ENCODE assay signal across 23 mouse cellular contexts in the genomic region with DNA sequence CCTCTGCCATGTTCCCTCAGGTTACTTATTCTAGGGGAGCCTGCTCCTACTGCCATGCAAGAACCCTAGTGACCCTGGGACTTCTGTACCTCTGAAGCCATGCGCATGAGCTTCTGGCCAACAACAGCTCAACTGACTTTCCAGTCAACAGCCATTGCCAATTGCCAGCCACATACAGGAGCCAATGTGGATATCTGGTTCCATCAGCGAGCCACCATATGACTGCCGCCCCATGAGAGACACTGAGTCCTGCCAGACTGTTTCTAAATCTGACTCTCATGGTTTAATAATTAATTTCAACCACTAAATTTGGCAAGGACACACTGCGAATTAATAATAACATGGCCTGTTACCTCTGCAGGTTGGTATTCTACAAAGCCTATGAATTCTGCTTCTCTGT.
A peak's percentile ranks its signal among the peaks of the same experiment; 100 is the strongest.
DNase-seq lines count a peak whose midpoint lies in the region; ATAC-seq and TF ChIP-seq lines count a peak whose summit lies in the region.
"Had no signal": no experiment of that assay in that cellular context is flagged by ENCODE, and none has a peak within 500 bp of the region (broad histone marks: within the 10 kb centered on the region; RNA-seq: fewer than 3 reads in every experiment).

No protein-coding gene starts in this region.

- H3ac ChIP-seq in myocyte (ENCODE audit: control insufficient read depth, insufficient read length): no peak overlapping the region

- TF ChIP-seq POLR2A in MEL (IDR thresholded peaks at IDR 0.05; ENCODE audit: control insufficient read depth in 1 of 2, insufficient read depth in 1 of 2, low read depth in 1 of 2, low read length in 2 of 2, poor library complexity in 1 of 2) (no peak), myocyte (IDR thresholded peaks at IDR 0.05; ENCODE audit: insufficient read length, low read depth) (no peak)

- H3K36me3 ChIP-seq in MEL (ENCODE audit: control insufficient read depth in 1 of 2, insufficient read depth in 2 of 2, low read length in 2 of 2) (peaks cover 0 to 16% of the 10 kb centered on the region in 2 experiments; a peak in 2 of 4 replicates), myocyte (ENCODE audit: control insufficient read depth, insufficient read depth) (no peaks in the 10 kb centered on the region)
- H3K36me3 ChIP-seq in neural tube, embryonic 15.5 days: no peaks in the 10 kb centered on the region
- H3K36me3 ChIP-seq: forebrain, embryonic 12.5 days; heart, embryonic 12.5 days; hindbrain, embryonic 13.5 days; kidney, embryonic 15.5 days; limb, embryonic 13.5 days; liver, embryonic 12.5 days; midbrain, embryonic 13.5 days had no signal

- DNase-seq in gastrocnemius, adult 18-20 months (ENCODE audit: low spot score): peak; percentile 75
- no peak for DNase-seq in gastrocnemius, postnatal 36 days
- DNase-seq in kidney, adult 9 months: peak; percentile 31
- no peak for DNase-seq in kidney, postnatal 10 days
- no peak for DNase-seq in MEL (ENCODE audit: low read depth, low spot score)
- DNase-seq: cerebellum, adult 11-12 months; cerebellum, postnatal 14 days; heart, adult 2 months; heart, postnatal 4 days; lung, adult 2 months; lung, postnatal 10 days; spleen, adult 18-20 months had no signal

- no peak overlapping the region for H3K4me3 ChIP-seq in MEL (ENCODE audit: control insufficient read depth in 1 of 2, insufficient read depth in 1 of 2, low read depth in 2 of 2, low read length in 2 of 2)
- H3K4me3 ChIP-seq in myocyte: no peak overlapping the region
- no peak overlapping the region for H3K4me3 ChIP-seq in neural tube, embryonic 15.5 days (replicated peaks)
- H3K4me3 ChIP-seq: forebrain, embryonic 12.5 days; heart, adult 2 months; heart, embryonic 12.5 days; hindbrain, embryonic 13.5 days; kidney, embryonic 15.5 days; limb, embryonic 13.5 days; liver, embryonic 12.5 days; midbrain, embryonic 13.5 days had no signal

- no peaks in the 10 kb centered on the region for H3K9me3 ChIP-seq in MEL (replicated peaks; ENCODE audit: insufficient read depth, low read length)
- no peaks in the 10 kb centered on the region for H3K9me3 ChIP-seq in neural tube, embryonic 15.5 days (replicated peaks)
- H3K9me3 ChIP-seq: forebrain, embryonic 12.5 days; heart, embryonic 12.5 days; hindbrain, embryonic 13.5 days; kidney, embryonic 15.5 days; limb, embryonic 13.5 days; liver, embryonic 12.5 days; midbrain, embryonic 13.5 days had no signal

- H3K4me1 ChIP-seq in MEL (ENCODE audit: control insufficient read depth in 1 of 2, insufficient read depth in 2 of 2, low read length in 2 of 2): peaks cover 5 to 14% of the 10 kb centered on the region in 2 experiments; a peak in 3 of 4 replicates
- no peaks in the 10 kb centered on the region for H3K4me1 ChIP-seq in neural tube, embryonic 15.5 days
- H3K4me1 ChIP-seq: forebrain, embryonic 12.5 days; hindbrain, embryonic 13.5 days; kidney, embryonic 15.5 days; limb, embryonic 13.5 days; liver, embryonic 12.5 days; midbrain, embryonic 13.5 days had no signal

- H3K9ac ChIP-seq in MEL (ENCODE audit: control insufficient read depth, low read depth, low read length, poor library complexity, severe bottlenecking): no peak overlapping the region
- no peak overlapping the region for H3K9ac ChIP-seq in neural tube, embryonic 15.5 days (replicated peaks)
- H3K9ac ChIP-seq: forebrain, embryonic 12.5 days; heart, embryonic 12.5 days; hindbrain, embryonic 13.5 days; kidney, embryonic 15.5 days; limb, embryonic 13.5 days; liver, embryonic 12.5 days; midbrain, embryonic 13.5 days had no signal

- no peak for TF ChIP-seq CTCF in MEL (IDR thresholded peaks at IDR 0.05 in 2 of 3, conservative IDR thresholded peaks at IDR 0.05 in 1 of 3; ENCODE audit: control insufficient read depth in 1 of 3, insufficient read depth in 1 of 3, low read depth in 2 of 3, low read length in 3 of 3, poor library complexity in 1 of 3, severe bottlenecking in 1 of 3)

- WGBS in neural tube, embryonic 15.5 days: 92% methylated on average over 4 of the region's 4 CpGs

- H3K79me2 ChIP-seq in MEL (ENCODE audit: control insufficient read depth, insufficient read depth, low read length, poor library complexity) (no peaks in the 10 kb centered on the region), myocyte (ENCODE audit: control insufficient read depth, insufficient read depth) (no peaks in the 10 kb centered on the region)

- H3K27ac ChIP-seq in MEL (ENCODE audit: control insufficient read depth, low read depth, low read length): peak overlapping the region; percentile 78
- H3K27ac ChIP-seq in neural tube, embryonic 15.5 days (replicated peaks): no peak overlapping the region
- H3K27ac ChIP-seq: forebrain, embryonic 12.5 days; heart, adult 2 months; hindbrain, embryonic 13.5 days; kidney, embryonic 15.5 days; limb, embryonic 13.5 days; liver, embryonic 12.5 days; macrophage; midbrain, embryonic 13.5 days had no signal

- intact Hi-C loops in gastrocnemius, postnatal 36 days (cut with DNase I): no loop called here

- TF ChIP-seq RAD21 in MEL (IDR thresholded peaks at IDR 0.05; ENCODE audit: low read depth, low read length): no peak

- ATAC-seq in neural tube, embryonic 15.5 days (ENCODE audit: low FRiP score): no peak
- ATAC-seq: intestine, embryonic 16.5 days; liver, embryonic 12.5 days; midbrain, embryonic 13.5 days had no signal

- H3K4me2 ChIP-seq in myocyte (ENCODE audit: low read depth): peak overlapping the region; percentile 12
- H3K4me2 ChIP-seq in neural tube, embryonic 15.5 days: no peak overlapping the region
- H3K4me2 ChIP-seq: forebrain, embryonic 12.5 days; hindbrain, embryonic 13.5 days; liver, embryonic 12.5 days; midbrain, embryonic 13.5 days had no signal

- no peak for TF ChIP-seq EP300 in MEL (IDR thresholded peaks at IDR 0.05; ENCODE audit: low read depth in 1 of 2, low read length in 2 of 2)

- H3K27me3 ChIP-seq in MEL (ENCODE audit: control insufficient read depth in 1 of 2, insufficient read depth in 2 of 2, low read length in 2 of 2): no peaks in the 10 kb centered on the region
- no peaks in the 10 kb centered on the region for H3K27me3 ChIP-seq in myocyte (ENCODE audit: control insufficient read depth, insufficient read depth, insufficient read length)
- no peaks in the 10 kb centered on the region for H3K27me3 ChIP-seq in neural tube, embryonic 15.5 days (replicated peaks)
- H3K27me3 ChIP-seq: forebrain, embryonic 12.5 days; heart, embryonic 12.5 days; hindbrain, embryonic 13.5 days; kidney, embryonic 15.5 days; limb, embryonic 13.5 days; liver, embryonic 12.5 days; midbrain, embryonic 13.5 days had no signal

TF ChIP-seq in MEL, 35 proteins besides CTCF, POLR2A, EP300 and RAD21 (continues in another document):
- no peak for TF ChIP-seq GABPA (IDR thresholded peaks at IDR 0.05; ENCODE audit: low read depth, low read length)
- TF ChIP-seq RCOR1 (IDR thresholded peaks at IDR 0.05; ENCODE audit: low read depth, low read length): no peak
- TF ChIP-seq ZKSCAN1 (IDR thresholded peaks at IDR 0.05; ENCODE audit: low read depth, low read length): no peak
- no peak for TF ChIP-seq NRF1 (IDR thresholded peaks at IDR 0.05; ENCODE audit: insufficient read depth, low read depth, low read length, poor library complexity, severe bottlenecking)
- no peak for TF ChIP-seq HCFC1 (IDR thresholded peaks at IDR 0.05; ENCODE audit: low read depth, low read length)
- no peak for TF ChIP-seq MAFK (IDR thresholded peaks at IDR 0.05; ENCODE audit: borderline replicate concordance, low read depth, low read length)
- TF ChIP-seq USF1 (IDR thresholded peaks at IDR 0.05; ENCODE audit: low read depth, low read length): no peak
- TF ChIP-seq SMC3 (IDR thresholded peaks at IDR 0.05; ENCODE audit: low read depth, low read length): no peak
- TF ChIP-seq E2F4 (IDR thresholded peaks at IDR 0.05; ENCODE audit: borderline replicate concordance, low read depth, low read length): no peak
- no peak for TF ChIP-seq MAX (IDR thresholded peaks at IDR 0.05; ENCODE audit: low read length)
- no peak for TF ChIP-seq MAZ (IDR thresholded peaks at IDR 0.05; ENCODE audit: low read depth, low read length)
- no peak for TF ChIP-seq TBP (IDR thresholded peaks at IDR 0.05; ENCODE audit: low read depth, low read length)
- no peak for TF ChIP-seq CHD1 (IDR thresholded peaks at IDR 0.05; ENCODE audit: low read depth, low read length)
- TF ChIP-seq GATA1 (IDR thresholded peaks at IDR 0.05; ENCODE audit: low read depth, low read length): no peak
- TF ChIP-seq POLR2AphosphoS2 (IDR thresholded peaks at IDR 0.05; ENCODE audit: low read length): no peak
- TF ChIP-seq MYC (IDR thresholded peaks at IDR 0.05; ENCODE audit: low read depth, low read length): no peak
- no peak for TF ChIP-seq CHD2 (IDR thresholded peaks at IDR 0.05; ENCODE audit: low read length)
- no peak for TF ChIP-seq SIN3A (IDR thresholded peaks at IDR 0.05; ENCODE audit: low read length)

TF ChIP-seq in myocyte, 11 proteins besides CTCF, POLR2A, EP300 and RAD21:
- no peak for TF ChIP-seq SRF (IDR thresholded peaks at IDR 0.05; ENCODE audit: control insufficient read depth, insufficient read length, low read depth)
- TF ChIP-seq E2F4 (IDR thresholded peaks at IDR 0.05; ENCODE audit: insufficient read depth): no peak
- no peak for TF ChIP-seq USF1 (IDR thresholded peaks at IDR 0.05; ENCODE audit: low read depth)
- no peak for TF ChIP-seq TCF12 (IDR thresholded peaks at IDR 0.05; ENCODE audit: insufficient read depth, poor library complexity, severe bottlenecking)
- no peak for TF ChIP-seq MYOD1 (IDR thresholded peaks at IDR 0.05; ENCODE audit: control insufficient read depth in 1 of 3, insufficient read length in 2 of 3, low read depth in 2 of 3)
- TF ChIP-seq REST (IDR thresholded peaks at IDR 0.05; ENCODE audit: insufficient read depth, insufficient read length): no peak
- TF ChIP-seq CEBPB (IDR thresholded peaks at IDR 0.05; ENCODE audit: insufficient read depth, poor library complexity, severe bottlenecking): no peak
- TF ChIP-seq MAX (IDR thresholded peaks at IDR 0.05; ENCODE audit: low read depth): no peak
- TF ChIP-seq MYOG (IDR thresholded peaks at IDR 0.05; ENCODE audit: control insufficient read depth in 1 of 3, insufficient read depth in 1 of 3, insufficient read length in 2 of 3, low read depth in 2 of 3): no peak
- TF ChIP-seq POLR2AphosphoS2 (IDR thresholded peaks at IDR 0.05; ENCODE audit: insufficient read length, low read depth): no peak
- TF ChIP-seq TCF3 (IDR thresholded peaks at IDR 0.05; ENCODE audit: insufficient read length, low read depth): no peak

Comparison
In these comparisons a context has a peak if more than half of its experiments do, and no peak if none do; other contexts are left out.
1. DNase-seq: peak in gastrocnemius, adult 18-20 months (single experiment) and kidney, adult 9 months (single experiment); none in gastrocnemius, postnatal 36 days (0 of 2), kidney, postnatal 10 days (single experiment) and MEL (single experiment).